Mouse (Mus musculus) heart, postnatal 4 days (tissue): ENCODE measurements around the gene Mkks. TPM values are rescaled to one million over a fixed set of nuclear protein-coding genes. Genes with fewer than 3 reads are reported as not detected.

Experiments used
- DNase-seq: peaks from one replicate; pipeline ENCODE4 v3.0.0; 2021
- total RNA-seq, 2 experiments: library from RNA; stranded (reverse); gene quantifications; 2 replicates each; pipeline ENCODE4 v1.2.3; 2021

Gene Mkks
- total RNA-seq, 2 experiments from 2014 or later = 30.4 to 30.9 TPM

- DNase-seq = peak; percentile 22
Observed at GRCm38 (mm10) chr2:136834715-136835075, 56.5 kb downstream of the Mkks start.

DNA sequence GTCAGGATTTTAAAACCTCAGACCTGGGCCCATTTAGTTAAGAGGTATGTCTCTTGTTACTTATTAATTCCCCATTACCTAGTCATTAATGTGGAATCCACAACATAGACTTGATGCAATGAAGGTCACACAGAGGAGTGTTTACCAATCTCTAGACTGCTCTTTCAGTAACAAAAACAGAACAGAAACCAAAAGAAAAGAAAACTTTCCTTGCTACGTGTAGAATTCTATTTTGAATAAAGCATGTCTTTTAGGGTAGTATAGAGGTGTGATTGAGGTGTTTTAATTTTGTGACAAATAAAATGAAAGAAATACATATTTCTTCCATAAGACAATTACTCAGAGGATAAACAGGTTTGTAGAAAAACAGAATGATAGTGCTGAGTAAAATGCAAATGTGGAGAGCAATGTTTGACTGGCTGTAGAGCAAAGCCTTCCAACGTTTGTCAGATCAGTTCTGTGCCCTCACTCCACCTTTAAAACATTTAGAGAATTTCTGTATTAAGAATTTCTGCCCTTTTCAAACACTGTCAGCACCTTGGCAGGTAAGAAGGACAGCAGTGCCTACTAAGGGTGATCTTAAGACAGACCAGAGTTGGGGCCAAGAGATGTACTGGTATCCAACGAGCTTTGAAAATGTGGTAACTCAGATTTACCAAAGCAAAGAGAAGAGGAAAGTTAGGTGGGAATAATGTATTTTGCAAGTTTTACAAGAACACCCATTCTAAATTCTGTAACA is 57.0 kb downstream of the Mkks start:
- DNase-seq = no peak

DNA sequence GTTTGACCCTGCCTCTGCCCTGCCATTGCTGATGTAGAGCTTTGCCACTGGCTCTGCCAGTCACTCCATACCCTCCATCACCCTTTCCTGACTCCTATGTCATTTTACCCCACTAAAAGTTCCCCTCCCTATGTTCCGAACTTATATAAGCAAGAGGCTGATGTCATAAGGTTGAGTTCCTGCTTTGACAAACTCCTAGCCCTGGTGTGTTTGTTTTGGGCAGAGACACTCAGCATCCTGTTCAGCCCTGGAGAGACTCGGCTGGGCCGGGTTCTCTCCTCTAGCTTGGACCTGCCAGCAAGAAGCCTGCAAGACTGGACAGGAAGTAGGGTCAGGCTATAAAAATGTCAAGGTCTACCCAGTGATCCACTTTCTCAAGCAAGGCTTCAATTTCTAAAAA is 58.3 kb downstream of the Mkks start:
- DNase-seq = peak; percentile 17

DNA sequence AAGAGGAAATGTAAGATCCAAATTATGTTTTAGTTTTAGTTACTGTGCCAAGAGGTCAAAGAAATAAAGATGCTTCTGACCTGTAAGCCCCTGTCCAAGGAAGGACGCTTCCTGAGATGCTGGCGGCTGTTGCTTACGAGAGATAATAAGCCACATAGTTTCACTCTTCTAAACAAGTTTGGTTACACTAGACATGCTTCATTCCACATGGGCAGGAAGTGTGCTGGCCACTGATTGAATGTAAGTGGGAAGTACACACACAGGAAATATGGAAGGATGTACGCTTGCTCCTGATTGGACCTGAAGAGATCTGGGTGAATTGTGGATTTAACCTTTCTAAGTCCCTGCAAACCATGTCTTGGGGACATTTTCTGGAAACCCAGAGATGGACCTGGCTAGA is 63.6 kb downstream of the Mkks start:
- DNase-seq = no peak

Other genes starting within 250 kb of the Mkks start
- under 1 TPM in 1 of 2 experiments, not detected in 1; 0.36 TPM for gene Snap25, start 177.9 kb downstream of the Mkks start, total RNA-seq
- gene AL731706.2, start 5.7 kb downstream of the Mkks start, total RNA-seq = 10 to 100 TPM; 14.5 to 35.5 TPM
- gene Slx4ip, start 171 bp downstream of the Mkks start, total RNA-seq = 1 to 10 TPM; 3.7 to 4.4 TPM
- gene AL731706.1, start within 50 bp of the Mkks start, total RNA-seq = 10 to 100 TPM; 22.6 to 25.7 TPM
- 10 to 100 TPM; 18.9 to 21.9 TPM for gene Jag1, start 225.3 kb upstream of the Mkks start, total RNA-seq